Mouse (Mus musculus) forelimb bud, embryonic 11.5 days (tissue): ENCODE measurements around the gene Snapc5.
A peak's percentile ranks its signal among the peaks of the same experiment; 100 is the strongest.
"Not testable (repeated sequence)": the region's sequence is repeated elsewhere in the genome, so short reads cannot be mapped to it uniquely, and the experiment has no call there.

Experiments
- DNase-seq: peaks from one replicate; pipeline ENCODE4 v3.0.0-alpha.2; 2012; ENCODE audit warnings: low read depth, low spot score

Gene Snapc5

GRCm38 (mm10) chr9:64178974-64179646, at the start of gene Snapc5:
Gene Snapc5 (plus strand): TSS chr9:64179274.
- DNase-seq, result peak; percentile 97

GRCm38 (mm10) chr9:64131623-64132022, 47.5 kb upstream of the Snapc5 start:
- DNase-seq, result no peak

GRCm38 (mm10) chr9:64138896-64139295, 40.2 kb upstream of the Snapc5 start:
- peak; percentile 17 for DNase-seq

- DNase-seq, result no peak
These were observed 39.2 kb upstream of the Snapc5 start for GRCm38 (mm10) chr9:64139879-64140278.

GRCm38 (mm10) chr9:64156641-64157040, 22.4 kb upstream of the Snapc5 start:
- no peak for DNase-seq

- DNase-seq, result no peak
These were observed 18.6 kb upstream of the Snapc5 start for GRCm38 (mm10) chr9:64160471-64160870.

- DNase-seq, result not testable (repeated sequence)
These were observed 9.1 kb upstream of the Snapc5 start for GRCm38 (mm10) chr9:64169967-64170366.

- DNase-seq, result no peak
These were observed 6.8 kb upstream of the Snapc5 start for GRCm38 (mm10) chr9:64172145-64172815.

- peak; percentile 90 for DNase-seq
These were observed 6.0 kb upstream of the Snapc5 start, which contains the start of the genes Zwilch and Rpl4 for GRCm38 (mm10) chr9:64172816-64173665. Gene Zwilch (minus strand): TSS chr9:64173104. Gene Rpl4 (plus strand): TSS chr9:64173375.

- DNase-seq, result no peak
These were observed 5.3 kb upstream of the Snapc5 start for GRCm38 (mm10) chr9:64173666-64174220.

GRCm38 (mm10) chr9:64174341-64174740, 4.7 kb upstream of the Snapc5 start:
- no peak for DNase-seq

GRCm38 (mm10) chr9:64174766-64175165, 4.3 kb upstream of the Snapc5 start:
- no peak for DNase-seq

GRCm38 (mm10) chr9:64175378-64175777, 3.7 kb upstream of the Snapc5 start:
- DNase-seq, result no peak

- DNase-seq, result peak; percentile 48
These were observed 482 bp upstream of the Snapc5 start for GRCm38 (mm10) chr9:64178610-64178973.

GRCm38 (mm10) chr9:64183295-64183694, 4.2 kb downstream of the Snapc5 start:
- DNase-seq, result not testable (repeated sequence)

GRCm38 (mm10) chr9:64184166-64184840, 5.2 kb downstream of the Snapc5 start:
- no peak for DNase-seq

GRCm38 (mm10) chr9:64193879-64194278, 14.8 kb downstream of the Snapc5 start:
- no peak for DNase-seq

- DNase-seq, result no peak
These were observed 16.5 kb downstream of the Snapc5 start for GRCm38 (mm10) chr9:64195554-64195953.

- DNase-seq, result no peak
These were observed 18.4 kb downstream of the Snapc5 start for GRCm38 (mm10) chr9:64197524-64197923.

GRCm38 (mm10) chr9:64198068-64198762, 19.1 kb downstream of the Snapc5 start:
- DNase-seq, result no peak
